In the genomic region with DNA sequence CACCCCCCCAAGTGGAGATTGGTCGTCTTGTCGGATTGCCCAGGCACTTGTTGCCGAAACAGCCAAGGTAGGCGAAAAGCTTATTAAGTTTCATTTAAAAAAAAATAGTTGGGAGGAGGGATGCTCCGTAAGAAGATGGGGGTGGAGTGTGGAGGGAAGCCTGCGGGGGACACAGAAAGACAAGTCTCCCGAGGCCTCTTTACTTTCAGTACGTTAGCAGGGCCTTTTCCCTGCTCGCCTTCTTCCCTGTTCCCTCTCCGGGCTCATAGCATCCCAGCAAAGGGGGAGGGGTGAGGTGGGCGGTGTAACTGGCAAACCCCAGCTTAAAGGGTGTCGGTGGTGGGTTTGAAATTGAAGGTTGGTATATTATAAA, we compare ENCODE assay signal across 8 mouse cellular contexts.
A peak's percentile ranks its signal among the peaks of the same experiment; 100 is the strongest.
DNase-seq lines count a peak whose midpoint lies in the region; ATAC-seq and TF ChIP-seq lines count a peak whose summit lies in the region.

No protein-coding gene starts in this region.

- no peak for TF ChIP-seq POLR2A in bone marrow, adult 2 months (IDR thresholded peaks at IDR 0.05; ENCODE audit: borderline replicate concordance, control insufficient read depth, low read depth, low read length)

- intact Hi-C loops in left cerebral cortex, adult 2 months (cut with DNase I) = loop anchor here (2.0 to 10.0 kb wide), 5 partner anchors 35 to 363 kb away; a partner anchor contains a TSS

- H3K36me3 ChIP-seq in forebrain, postnatal 0 days (ENCODE audit: insufficient read depth) = no peaks in the 10 kb centered on the region
- H3K36me3 ChIP-seq in kidney, embryonic 14.5 days (ENCODE audit: control insufficient read depth, insufficient read depth, low read length) = peaks cover 4% of the 10 kb centered on the region; the same call in 1 of the 2 replicates
- H3K36me3 ChIP-seq in midbrain, embryonic 12.5 days = no peaks in the 10 kb centered on the region; the same call in 1 of the 2 replicates

- peaks cover 1% of the 10 kb centered on the region for H3K4me1 ChIP-seq in bone marrow, adult 2 months (ENCODE audit: control insufficient read depth, insufficient read depth, low read length)
- H3K4me1 ChIP-seq in forebrain, postnatal 0 days (ENCODE audit: insufficient read depth) = peaks cover 26% of the 10 kb centered on the region
- peaks cover 26% of the 10 kb centered on the region; the same call in 1 of the 2 replicates for H3K4me1 ChIP-seq in kidney, embryonic 14.5 days (ENCODE audit: control insufficient read depth, insufficient read depth, low read length)
- H3K4me1 ChIP-seq in midbrain, embryonic 12.5 days = peaks cover 41% of the 10 kb centered on the region

- peak overlapping the region; percentile 95 for H3K9ac ChIP-seq in forebrain, postnatal 0 days
- peak overlapping the region; percentile 76; the same call in 1 of the 2 replicates for H3K9ac ChIP-seq in kidney, embryonic 14.5 days (ENCODE audit: low read depth, low read length)
- peak overlapping the region; percentile 80 for H3K9ac ChIP-seq in midbrain, embryonic 12.5 days (replicated peaks)

- WGBS in bone marrow, adult 2 months = under 1% methylated on average over 12 of the region's 12 CpGs
- WGBS in forebrain, postnatal 0 days = 0% methylated on average over 12 of the region's 12 CpGs
- under 1% methylated on average over 12 of the region's 12 CpGs for WGBS in kidney, embryonic 14.5 days
- WGBS in midbrain, embryonic 12.5 days = 1% methylated on average over 12 of the region's 12 CpGs

- H3K27me3 ChIP-seq in forebrain, postnatal 0 days (ENCODE audit: insufficient read depth, low read length) = no peaks in the 10 kb centered on the region
- H3K27me3 ChIP-seq in kidney, embryonic 14.5 days (ENCODE audit: control insufficient read depth, insufficient read depth, low read length) = no peaks in the 10 kb centered on the region
- H3K27me3 ChIP-seq in midbrain, embryonic 12.5 days = no peaks in the 10 kb centered on the region; the same call in 1 of the 2 replicates

- peak overlapping the region; percentile 98 for H3K27ac ChIP-seq in left cerebral cortex, adult 2 months
- peak overlapping the region; percentile 51; the same call in 1 of the 2 replicates for H3K27ac ChIP-seq in bone marrow, adult 2 months (ENCODE audit: control insufficient read depth, insufficient read depth, low read depth, low read length, poor library complexity)
- H3K27ac ChIP-seq in forebrain, postnatal 0 days (ENCODE audit: low read depth, low read length) = peak overlapping the region; percentile 98
- peak overlapping the region; percentile 100 for H3K27ac ChIP-seq in kidney, embryonic 14.5 days (ENCODE audit: low read depth, low read length)
- H3K27ac ChIP-seq in midbrain, embryonic 12.5 days (replicated peaks) = peak overlapping the region; percentile 99

- peak overlapping the region; percentile 80 for H3K4me3 ChIP-seq in left cerebral cortex, adult 2 months
- H3K4me3 ChIP-seq in bone marrow, adult 2 months (replicated peaks; ENCODE audit: control insufficient read depth, low read depth, low read length) = peak overlapping the region; percentile 68
- peak overlapping the region; percentile 66 for H3K4me3 ChIP-seq in forebrain, postnatal 0 days (ENCODE audit: low read depth, low read length)
- peak overlapping the region; percentile 77 for H3K4me3 ChIP-seq in kidney, embryonic 14.5 days (ENCODE audit: low read length)
- peak overlapping the region; percentile 71 for H3K4me3 ChIP-seq in midbrain, embryonic 12.5 days

- no peak for ATAC-seq in forebrain, postnatal 0 days
- ATAC-seq in kidney, embryonic 14.5 days (ENCODE audit: low FRiP score, low TSS enrichment) = no peak
- ATAC-seq in midbrain, embryonic 12.5 days (ENCODE audit: low FRiP score, low read depth) = no peak

- DNase-seq in left cerebral cortex, adult 2 months (ENCODE audit: extremely low spot score in 1 of 2, low spot score in 2 of 2) = peak in 1 of 2 experiments; percentile 48
- no peak for DNase-seq in left cerebral cortex, adult 11 months (ENCODE audit: low spot score)
- DNase-seq in forebrain, postnatal 0 days = no peak
- peak; percentile 45 for DNase-seq in thymus, postnatal 14 days
- no peak for DNase-seq in urinary bladder, postnatal 25 days (ENCODE audit: low spot score)

- H3K4me2 ChIP-seq in forebrain, postnatal 0 days (ENCODE audit: low read depth) = peak overlapping the region; percentile 78
- peak overlapping the region; percentile 91 for H3K4me2 ChIP-seq in kidney, embryonic 14.5 days (replicated peaks; ENCODE audit: low read depth, low read length)
- peak overlapping the region; percentile 61 for H3K4me2 ChIP-seq in midbrain, embryonic 12.5 days (replicated peaks)

- TF ChIP-seq CTCF in left cerebral cortex, adult 2 months (IDR thresholded peaks at IDR 0.05) = no peak
- TF ChIP-seq CTCF in bone marrow, adult 2 months (IDR thresholded peaks at IDR 0.05; ENCODE audit: control insufficient read depth, insufficient read depth, low read length) = no peak
- no peak for TF ChIP-seq CTCF in forebrain, postnatal 0 days (IDR thresholded peaks at IDR 0.05; ENCODE audit: low read depth)

- no peaks in the 10 kb centered on the region for H3K9me3 ChIP-seq in forebrain, postnatal 0 days (ENCODE audit: low read length)
- H3K9me3 ChIP-seq in kidney, embryonic 14.5 days (ENCODE audit: control insufficient read depth, low read length) = no peaks in the 10 kb centered on the region
- no peaks in the 10 kb centered on the region for H3K9me3 ChIP-seq in midbrain, embryonic 12.5 days
